Mouse (Mus musculus): ENCODE measurements around the gene Tspan9.
A peak's percentile ranks its signal among the peaks of the same experiment; 100 is the strongest.

Gene Tspan9

DNA sequence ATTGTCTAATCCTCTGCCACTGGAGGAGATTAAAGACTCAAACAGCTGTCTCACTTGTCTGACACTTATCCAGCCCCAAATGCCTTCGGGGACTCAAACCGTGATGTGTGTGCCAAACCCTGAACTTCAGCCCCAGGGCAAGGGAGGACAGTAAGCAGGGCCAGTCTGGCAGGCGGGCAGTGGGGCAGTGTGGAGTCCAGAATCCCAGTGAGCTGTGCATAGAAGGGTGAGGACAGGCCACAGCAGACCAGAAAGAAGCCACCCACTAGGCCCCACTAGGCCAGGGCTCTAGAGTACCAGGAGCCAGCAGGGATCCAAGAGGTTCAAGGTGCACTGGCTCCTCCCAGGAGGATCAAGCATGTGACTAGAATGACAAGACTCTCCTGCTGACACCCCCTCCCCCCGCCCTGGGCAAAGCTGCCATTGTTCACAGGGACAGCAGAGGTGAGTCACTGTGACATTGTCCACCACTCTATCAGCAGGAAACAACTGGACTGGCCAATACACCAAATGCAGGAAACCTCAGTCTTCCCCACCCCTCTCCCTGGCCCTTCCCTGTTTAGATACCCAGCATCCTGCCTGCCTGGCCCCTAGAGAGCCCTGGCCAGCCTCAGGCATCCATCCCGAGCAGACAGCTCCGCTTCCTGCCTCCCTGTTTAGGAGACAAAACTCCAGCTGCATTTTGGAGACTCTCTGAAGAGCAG is 40.9 kb downstream of the Tspan9 start:
- DNase-seq (ENCODE audit: low read depth) = no peak

DNA sequence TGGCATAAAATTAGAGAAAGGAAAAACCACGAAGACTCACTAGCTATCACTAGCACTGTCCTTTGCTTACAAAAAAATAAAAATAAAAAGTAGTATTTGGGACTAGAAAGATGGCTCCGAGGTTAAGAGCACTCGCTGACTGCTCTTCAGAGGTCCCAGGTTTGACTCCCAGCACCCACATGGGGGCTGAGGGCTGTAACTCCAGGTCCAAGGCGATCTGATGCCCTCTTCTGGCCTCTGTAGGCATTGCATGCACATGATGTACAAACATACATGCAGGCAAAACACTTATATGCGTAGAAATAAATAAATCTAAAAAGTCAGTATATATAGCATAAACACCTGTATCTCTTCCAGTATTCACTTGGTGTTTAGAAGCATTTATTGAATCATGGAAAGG is 43.5 kb downstream of the Tspan9 start:
- peak; percentile 13 for DNase-seq (ENCODE audit: low read depth)

DNA sequence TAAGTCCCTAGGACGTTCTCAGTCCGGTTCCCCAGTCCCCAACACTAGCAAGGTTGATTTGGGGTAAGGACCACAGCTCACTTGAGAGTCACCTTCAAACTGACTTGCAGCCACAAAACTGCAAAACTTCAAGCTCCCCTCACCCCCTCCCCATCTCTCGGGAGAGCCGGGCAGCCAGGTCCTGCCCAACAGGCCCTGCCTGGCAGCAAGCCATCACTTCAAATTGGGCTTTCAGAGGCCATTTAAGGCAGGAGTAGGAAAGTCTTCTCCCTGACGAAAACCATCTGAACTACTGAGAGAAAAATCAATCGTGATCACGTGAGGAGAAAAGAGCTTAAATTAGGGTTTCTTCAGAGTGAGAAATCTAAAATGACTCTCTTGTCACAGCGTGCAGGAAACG is 44.2 kb downstream of the Tspan9 start:
- DNase-seq (ENCODE audit: low read depth) = no peak

DNA sequence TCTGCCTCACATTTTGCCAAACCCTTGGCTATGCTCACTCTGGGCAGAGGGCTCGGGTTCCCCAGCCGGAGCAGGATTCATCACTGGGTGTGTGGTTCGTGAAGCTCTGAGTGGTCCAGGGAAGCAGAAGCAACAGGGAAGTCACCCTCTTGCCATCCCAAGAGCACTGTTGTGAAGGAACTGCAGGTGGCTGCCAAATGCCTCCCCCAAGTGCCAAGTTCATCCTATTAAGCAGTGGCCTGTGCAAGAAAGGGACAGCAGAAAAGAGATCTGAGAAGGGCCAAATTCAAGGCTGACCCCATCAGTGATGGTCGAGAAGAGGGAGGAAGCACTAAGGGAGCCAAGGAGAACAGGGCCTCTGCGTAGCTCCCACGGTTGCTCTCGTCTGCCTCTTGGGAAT is 46.9 kb downstream of the Tspan9 start:
- no peak for DNase-seq (ENCODE audit: low read depth)

DNA sequence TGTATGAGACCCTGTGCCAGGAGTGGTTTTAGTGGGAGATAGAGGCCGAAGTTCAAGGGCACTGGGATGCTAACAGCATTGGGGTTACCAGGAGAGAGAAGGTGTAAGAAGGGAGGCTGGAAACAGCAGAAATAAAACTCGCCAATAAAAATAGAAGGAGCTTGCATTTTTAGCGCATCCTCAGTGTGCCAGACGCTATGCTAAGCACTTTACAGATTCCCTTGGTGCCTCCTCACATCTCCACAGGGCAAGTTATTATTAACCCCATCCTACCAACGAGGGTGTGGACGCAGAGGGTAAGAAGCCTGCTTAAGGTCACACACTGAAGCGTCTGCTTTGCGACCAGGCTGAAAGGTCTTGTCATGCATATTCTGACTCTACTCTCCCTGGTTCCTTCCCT is 47.5 kb downstream of the Tspan9 start:
- DNase-seq (ENCODE audit: low read depth) = no peak

DNA sequence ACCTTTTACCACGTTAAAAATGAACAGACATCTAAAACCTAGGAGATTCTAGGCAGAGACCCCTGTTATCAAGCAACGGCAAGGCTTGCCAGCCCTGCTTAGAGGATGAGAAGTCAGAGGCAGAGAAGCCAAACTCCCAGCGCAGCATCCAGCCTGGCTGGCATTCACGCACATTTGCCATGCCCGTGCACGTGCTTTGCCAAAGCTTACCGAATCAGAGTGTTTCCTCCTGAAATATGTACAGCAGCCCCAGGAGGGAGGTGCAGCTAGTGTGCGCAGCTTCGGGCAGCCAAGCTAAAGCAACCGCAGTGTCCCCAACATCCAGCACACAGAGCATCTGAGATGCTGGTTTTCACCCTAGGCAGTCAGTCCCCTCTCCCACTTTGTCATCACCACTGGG is 48.3 kb downstream of the Tspan9 start:
- DNase-seq (ENCODE audit: low read depth) = no peak

DNA sequence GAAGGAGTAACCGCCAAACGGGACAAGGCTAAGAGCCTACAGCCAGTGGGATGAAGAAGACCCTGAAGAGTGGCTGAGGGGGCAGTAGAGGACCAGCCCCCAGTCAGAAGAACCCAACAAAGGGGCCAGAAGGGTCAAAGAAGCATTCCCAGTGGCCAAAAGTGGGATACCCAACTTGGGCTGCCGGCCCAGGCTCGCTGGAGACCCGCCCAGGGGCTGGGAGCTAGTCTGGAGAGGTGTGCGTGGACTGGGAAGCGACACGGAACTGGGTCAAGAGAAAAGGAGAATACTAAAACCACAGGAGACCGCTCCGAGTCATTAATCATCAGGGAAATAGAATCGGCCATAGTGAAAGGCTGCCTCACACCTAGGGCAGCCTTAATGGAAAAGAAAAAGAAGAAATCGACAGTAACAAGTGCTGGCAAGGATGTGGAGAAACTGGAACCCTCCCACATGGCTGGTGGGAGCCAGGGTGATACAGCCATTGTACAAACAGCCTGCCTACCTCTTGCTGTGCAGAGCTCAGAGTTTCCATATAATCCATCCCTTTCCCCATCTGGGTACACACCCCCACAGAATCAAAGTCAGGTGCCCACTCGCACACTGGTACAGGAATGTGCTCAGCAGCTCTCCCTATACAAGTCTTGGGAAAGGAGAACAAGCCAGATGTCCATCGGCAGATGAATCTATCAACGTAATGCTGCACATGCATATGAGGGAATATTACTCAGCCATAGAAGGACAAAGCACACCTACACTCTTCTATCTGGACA is 49.4 kb downstream of the Tspan9 start:
- DNase-seq (ENCODE audit: low read depth) = no peak

DNA sequence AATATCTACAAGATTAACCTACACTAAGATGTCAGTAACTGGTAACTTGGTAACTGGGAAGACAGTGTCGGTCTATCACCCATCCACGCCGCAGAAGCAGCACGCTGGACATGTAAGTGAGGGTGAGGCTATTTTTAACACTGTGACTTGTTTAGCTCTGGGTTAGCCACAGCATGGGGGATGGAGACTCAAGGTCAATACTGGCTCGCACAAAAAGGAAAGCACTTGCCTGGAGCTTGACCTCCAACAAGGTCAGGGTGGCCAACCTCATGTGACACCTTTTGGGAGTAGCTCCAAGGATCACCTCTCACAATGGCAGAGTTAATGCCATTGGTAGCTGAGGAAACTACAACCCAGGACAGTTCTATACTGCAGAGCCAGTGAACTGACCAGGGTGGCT is 50.8 kb downstream of the Tspan9 start:
- DNase-seq (ENCODE audit: low read depth) = no peak

DNA sequence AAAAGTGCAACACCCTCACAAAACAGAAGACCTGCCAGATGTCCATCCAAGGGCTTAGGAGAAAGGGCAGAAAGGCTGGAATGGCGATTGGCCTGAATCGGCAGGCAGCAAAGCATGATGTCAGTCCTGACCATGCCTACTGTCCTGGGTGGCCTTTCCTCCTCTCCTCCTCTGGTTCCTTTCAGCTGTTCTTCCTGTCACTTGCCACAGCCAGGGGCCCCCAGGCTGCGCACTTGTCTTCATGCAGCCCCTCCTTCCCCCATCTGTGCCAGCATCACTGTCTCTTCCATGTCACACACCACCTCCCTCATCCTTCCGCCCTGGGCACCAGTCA is 51.6 kb downstream of the Tspan9 start:
- DNase-seq (ENCODE audit: low read depth) = peak; percentile 5

DNA sequence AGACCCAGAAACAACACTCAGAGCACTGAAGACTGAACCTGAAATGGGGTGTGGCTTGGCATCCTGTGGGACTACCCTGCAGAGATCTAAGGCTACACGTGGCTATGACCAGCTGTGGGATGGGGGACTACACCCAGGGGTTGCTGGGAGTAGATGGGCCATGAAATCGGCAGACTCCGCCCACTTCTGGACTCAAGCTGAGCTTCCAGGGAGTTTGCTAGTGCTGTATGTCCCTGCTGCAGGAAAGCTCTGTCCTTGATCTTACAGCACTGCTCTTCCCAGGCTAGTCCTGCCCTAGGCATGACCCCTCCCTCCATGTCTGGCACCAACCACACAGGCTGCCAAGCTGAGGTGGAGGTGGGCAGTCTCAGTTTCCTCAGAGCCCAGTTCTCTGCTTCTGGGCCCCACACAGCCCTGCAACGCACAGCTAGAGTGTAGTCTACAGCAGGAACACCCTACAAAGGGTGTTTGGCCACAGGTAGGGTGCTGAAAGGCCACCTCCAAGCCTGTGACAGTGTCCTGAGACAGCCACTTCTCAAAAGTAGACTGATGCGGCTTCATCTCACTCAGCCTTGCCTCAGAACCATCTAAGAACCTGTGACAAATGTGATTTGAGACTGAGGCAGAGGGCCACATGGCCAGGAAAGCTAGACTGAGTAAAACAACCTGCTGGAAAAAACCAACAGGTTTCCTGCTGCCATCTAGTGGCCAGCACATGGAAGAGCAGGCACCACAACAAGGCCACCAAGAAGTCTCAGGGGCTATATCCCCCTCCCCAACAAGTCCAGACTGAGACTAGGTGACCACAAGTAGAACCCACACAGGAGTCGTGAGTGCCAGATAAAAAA is 52.2 kb downstream of the Tspan9 start:
- DNase-seq (ENCODE audit: low read depth) = peak; percentile 75

DNA sequence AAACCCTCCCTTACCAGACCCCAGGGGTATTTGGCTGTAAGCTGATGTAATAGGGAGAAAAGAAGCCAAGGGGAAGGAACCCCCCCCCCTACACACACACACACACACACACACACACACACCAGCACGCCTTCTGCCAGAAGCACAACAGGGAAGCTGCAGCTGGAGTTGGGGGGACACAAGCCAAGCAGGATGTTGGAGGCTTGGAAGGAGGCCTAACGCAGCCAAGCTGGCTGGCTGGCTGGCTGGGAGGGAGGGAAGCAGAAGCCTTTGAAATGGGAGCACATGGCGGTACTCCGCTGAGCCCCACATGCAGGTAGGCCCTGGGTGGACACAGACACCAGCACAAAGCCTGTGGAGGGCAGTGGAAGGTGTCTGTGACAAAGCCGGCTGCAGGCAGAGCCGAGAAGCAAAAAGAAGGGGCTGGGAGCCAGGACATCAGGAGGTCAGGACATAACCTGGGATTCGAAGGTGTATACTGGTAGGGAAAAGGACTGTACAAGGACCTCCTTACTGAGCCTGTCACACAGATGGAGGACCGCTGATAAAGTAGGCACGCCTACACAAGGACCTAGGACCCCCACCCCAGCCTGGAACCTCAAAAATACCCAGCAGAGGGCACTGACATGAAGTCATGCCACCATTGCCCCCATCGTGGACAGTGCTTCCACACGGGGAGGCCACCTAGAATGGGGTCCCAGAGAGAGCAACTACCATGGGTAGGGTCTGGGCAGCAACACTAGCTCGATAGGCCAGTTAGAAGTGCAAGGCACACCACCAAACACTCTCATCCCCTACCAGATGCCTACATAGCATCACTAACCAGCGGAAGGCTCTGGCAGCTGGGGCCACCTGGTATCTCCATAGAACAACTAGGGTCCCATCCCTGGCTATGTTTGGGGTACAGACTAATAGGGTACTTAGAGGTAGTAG is 53.4 kb downstream of the Tspan9 start:
- DNase-seq (ENCODE audit: low read depth) = no peak

DNA sequence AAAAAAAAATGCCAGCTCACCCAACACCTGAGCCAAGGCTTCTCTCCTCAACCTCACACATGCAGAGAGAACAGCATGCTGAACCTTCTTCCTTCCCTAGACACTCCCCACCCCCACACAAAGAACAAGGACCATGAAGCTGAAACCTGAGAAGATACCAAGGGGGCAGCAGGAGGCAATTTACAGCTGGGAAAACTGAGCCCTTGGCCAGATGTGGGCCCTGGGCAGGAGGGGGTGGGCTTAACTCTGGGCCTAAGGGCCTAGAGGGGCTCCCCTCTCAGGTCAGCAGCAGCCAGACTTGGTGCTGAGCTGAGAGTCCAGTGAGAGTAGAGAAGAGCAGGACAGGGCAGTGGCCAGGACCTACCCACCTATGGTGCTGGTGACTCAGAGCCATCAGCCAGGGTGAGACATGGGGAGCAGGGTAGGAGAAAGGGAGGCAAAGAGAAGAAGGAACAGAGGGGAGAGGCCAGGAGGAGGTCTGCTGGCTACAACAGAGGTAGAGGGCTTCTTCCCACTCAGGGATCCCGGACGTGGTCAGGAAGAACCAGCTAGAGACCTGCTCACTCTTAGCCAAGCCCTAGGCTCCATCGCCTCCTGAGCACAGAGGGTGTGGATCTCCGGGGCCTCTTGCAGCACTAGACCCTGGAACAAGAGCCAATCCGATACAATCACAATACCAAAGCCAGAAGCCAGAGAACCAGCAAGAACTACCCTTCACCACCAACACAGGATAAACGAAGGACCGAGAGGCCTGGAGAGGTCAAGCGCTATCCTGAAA is 54.5 kb downstream of the Tspan9 start:
- no peak for DNase-seq (ENCODE audit: low read depth)

DNA sequence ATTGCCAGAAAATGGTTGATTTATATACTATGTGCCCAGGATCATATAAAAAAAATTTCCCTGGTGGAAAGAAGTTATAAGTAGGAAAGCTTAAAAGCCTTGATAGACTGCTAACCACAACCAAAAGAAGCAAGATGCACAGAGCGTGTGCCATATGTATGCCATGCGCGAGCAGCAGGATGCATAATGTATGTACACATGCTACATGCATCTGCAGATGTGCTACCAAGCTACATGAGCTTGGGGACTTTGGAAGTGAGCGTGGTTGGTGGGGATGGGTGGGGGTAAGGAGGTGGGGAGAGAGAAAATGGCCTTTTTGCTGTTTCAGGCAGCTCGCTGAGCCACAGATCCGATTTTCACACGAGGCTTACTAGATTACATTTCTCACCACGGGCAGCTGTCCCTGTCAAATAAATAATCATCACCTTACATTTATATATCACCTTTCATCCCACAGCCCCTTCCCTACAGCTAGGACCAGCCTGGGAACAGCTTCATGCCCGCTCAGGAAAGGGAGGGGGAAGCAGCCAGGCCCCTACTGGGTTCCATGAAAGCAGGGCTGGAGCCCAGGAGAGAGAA is 57.8 kb downstream of the Tspan9 start:
- no peak for DNase-seq (ENCODE audit: low read depth)

DNA sequence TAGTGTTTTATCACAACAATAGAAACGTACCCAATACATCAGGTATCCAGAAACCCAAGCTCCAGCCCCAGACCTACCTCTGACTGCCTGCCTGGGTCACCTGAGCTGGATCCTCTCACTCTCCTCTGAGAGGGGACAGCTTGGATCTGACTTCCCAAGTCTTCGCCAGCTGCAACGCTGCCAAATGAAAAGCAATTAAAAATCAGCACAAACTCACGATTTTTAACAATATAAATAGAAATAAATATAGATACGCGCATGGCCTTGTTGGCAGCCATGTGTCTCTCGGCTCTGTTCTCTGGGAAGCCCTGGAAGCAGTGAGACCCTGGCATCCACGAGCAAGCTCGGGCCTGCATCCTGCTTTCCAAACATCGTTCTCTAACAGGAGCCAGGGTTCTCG is 60.1 kb downstream of the Tspan9 start:
- DNase-seq (ENCODE audit: low read depth) = no peak

DNA sequence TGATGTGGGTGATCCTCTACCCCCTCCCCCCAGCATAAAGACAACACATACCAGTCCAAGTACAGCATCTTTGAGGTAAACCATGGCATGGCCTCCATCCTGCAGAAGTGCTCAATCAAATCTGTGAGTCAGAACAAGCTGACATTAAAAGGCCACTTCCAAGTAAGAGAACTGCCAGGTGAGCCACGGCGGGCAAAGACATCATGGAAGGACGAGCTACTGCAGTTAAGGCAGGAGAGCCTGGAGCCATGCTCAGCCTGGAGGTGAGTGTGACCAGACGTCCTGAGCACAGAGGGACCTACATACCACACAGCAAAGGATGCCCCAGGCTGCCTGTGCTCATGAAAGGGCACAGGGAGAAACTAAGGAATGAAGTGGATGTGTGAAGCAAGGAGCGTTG is 61.6 kb downstream of the Tspan9 start:
- DNase-seq (ENCODE audit: low read depth) = no peak

DNA sequence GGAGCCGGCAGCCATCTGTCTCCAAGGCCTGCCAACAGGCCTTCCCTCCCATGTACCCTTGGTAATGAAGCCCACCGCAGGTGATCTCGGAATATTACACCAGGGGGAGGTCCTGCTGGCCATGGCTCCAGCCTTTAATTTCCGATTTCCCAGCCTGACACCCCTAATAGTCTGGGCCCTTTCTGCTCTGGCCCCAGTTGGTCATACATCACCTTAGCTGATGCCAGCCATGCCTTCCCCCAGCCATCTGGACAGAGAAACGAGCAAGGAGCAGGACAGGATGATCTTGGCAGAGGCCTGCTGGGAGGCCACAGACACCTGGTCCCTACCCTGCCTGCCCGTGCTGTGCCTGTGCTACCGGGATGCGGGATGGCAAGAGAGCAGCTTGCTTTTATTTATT is 62.1 kb downstream of the Tspan9 start:
- DNase-seq (ENCODE audit: low read depth) = no peak

DNA sequence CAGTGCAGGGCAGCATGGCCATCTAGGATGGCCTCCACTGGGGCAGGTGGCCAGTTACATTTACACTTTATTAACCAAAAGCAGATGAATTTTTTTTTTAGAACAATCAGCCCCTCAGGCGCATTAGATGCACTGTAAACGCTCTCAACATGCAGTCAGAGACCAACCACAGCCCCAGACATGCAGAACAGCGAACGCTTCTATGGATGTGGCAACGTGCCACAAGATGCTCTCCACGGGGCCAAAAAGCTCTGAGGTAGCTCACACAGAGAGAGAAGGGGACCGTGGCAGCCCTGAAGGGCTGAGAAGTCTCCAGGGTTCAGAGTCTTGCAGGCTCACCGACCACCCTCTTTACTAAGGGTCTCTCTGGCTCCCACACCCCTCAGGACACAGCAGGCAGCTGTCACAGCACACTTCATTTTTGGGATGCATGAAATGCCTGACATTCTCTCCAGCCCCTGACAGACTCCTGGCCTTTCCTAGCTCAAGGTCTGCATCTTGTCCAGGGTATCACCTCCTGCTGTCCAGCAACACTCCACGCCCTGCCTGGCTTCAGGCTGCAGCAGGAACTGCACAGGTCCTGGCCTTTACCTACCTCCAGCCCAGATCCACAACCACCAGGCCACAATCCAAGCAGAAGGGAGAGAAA is 63.7 kb downstream of the Tspan9 start:
- DNase-seq (ENCODE audit: low read depth) = no peak

DNA sequence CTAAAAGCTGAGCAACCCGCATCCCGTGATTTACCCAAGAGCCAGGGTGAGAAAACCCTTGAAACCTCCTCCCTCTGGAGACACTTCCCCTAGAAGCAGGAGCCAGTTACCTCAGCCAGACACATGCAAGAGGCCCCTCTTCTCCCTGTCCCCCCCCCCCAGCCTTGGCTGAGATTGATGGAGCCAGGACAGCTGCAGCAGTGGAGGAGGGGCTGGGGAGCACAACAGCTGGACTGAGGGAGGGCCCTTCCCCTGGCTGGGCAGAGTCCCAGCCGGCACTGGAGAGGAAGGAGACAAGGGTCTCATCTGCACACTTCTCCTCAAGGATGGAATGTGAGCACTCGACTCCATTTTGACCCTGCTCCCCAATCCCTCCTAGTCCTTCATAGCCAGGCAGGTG is 64.9 kb downstream of the Tspan9 start:
- no peak for DNase-seq (ENCODE audit: low read depth)

DNA sequence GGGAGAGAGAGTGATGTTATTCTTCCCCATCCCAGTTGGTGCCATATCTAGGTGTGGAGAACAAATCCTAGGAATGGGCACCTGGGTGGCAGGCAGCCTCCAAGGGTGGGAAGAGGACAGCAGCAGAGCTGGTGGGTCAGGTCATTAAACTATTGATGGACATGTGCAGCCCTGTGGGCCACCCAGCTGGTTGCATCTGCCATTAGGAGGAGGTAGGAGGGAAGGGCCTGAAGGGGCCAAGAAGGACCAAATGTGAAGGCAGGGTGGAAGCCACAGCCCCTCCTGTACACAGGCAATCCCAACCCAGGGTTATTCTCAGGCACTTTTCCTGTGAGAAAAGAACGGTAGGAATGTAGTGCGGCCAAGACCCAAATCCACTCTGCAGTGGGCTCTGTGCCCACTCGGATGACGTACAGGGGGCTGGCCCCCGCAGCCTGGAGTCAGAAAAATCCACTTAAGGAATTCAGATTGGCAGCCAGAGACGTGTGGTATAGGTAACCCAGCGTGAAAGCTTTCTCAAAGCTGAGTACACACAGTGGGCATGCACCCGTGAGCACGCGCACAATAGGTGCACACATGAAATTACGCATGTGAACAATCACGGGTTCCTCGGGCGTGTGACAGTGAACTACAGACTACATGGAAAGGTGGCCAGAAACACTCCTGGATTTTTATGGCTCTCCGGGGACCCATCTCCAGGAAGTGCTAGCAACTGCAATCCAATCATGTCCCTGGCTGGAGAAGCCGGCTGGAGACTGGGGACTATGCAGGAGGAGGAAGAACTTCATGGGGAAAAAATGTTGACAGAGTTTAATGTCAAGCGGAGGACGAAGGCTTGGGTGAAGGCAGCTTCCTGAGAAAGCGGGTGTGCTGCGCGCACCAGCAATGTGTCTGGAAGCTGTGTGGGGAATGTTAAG is 67.0 kb downstream of the Tspan9 start:
- no peak for DNase-seq (ENCODE audit: low read depth)

All from naive thymus-derived CD4-positive, alpha-beta T cell, adult 2 months (primary cell).